Mouse (Mus musculus) megakaryocyte, adult 5-6 weeks (primary cell): Measurements from ENCODE around the gene 1700061G19Rik. TPM values are rescaled to one million over a fixed set of nuclear protein-coding genes. Genes with fewer than 3 reads are reported as not detected.
A peak's percentile ranks its signal among the peaks of the same experiment; 100 is the strongest.

Experiments
- ATAC-seq: 2 replicates; pipeline ENCODE4 v1.8.0; 2016; ENCODE audit warnings: mild to moderate bottlenecking, inconsistent platforms; ENCODE audit not compliant: poor library complexity, severe bottlenecking
- total RNA-seq, 2 experiments: library from RNA; stranded (forward) in 1 of 2; stranded (reverse) in 1 of 2; fragments of 153-499, 151-499 nt in 1 of 2; fragments of 221-1000, 200-1000 nt in 1 of 2; gene quantifications; 2 replicates each; pipeline versions ENCODE4 v1.2.3 to v1.2.4; 2015 to 2017

Gene 1700061G19Rik
- total RNA-seq (2015) (0.32 and 0.40 TPM in 2 replicates), total RNA-seq (2017) (0.07 and 0.53 TPM in 2 replicates)

- peak; percentile 51 for ATAC-seq
These were observed at the start of gene 1700061G19Rik for GRCm38 (mm10) chr17:56874936-56875651. Gene 1700061G19Rik, plus strand, starts transcription at chr17:56875477.

GRCm38 (mm10) chr17:56826718-56827117 is 48.6 kb upstream of the 1700061G19Rik start:
- ATAC-seq: no peak

GRCm38 (mm10) chr17:56829171-56829570 is 46.1 kb upstream of the 1700061G19Rik start:
- no peak for ATAC-seq

DNA sequence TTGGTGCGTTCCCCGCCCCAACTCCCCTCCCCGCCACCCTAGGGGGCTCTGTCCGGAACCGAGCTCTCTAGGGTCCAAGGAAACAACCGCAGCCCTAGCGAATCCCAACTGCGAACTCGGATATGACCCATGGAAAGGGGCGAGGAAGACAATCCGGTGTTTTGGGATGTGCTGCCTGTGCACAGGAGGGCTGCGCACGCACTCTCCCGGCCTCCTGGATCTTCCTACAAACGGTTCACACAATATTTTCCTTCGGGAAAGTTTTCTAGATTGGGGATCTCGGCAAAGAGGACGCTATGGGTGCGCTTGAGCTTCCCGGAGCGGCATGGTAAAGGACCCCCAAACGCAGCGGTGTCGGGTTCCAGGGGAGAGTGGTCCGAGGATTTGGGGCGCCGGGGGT is 45.5 kb upstream of the 1700061G19Rik start:
- ATAC-seq: no peak

DNA sequence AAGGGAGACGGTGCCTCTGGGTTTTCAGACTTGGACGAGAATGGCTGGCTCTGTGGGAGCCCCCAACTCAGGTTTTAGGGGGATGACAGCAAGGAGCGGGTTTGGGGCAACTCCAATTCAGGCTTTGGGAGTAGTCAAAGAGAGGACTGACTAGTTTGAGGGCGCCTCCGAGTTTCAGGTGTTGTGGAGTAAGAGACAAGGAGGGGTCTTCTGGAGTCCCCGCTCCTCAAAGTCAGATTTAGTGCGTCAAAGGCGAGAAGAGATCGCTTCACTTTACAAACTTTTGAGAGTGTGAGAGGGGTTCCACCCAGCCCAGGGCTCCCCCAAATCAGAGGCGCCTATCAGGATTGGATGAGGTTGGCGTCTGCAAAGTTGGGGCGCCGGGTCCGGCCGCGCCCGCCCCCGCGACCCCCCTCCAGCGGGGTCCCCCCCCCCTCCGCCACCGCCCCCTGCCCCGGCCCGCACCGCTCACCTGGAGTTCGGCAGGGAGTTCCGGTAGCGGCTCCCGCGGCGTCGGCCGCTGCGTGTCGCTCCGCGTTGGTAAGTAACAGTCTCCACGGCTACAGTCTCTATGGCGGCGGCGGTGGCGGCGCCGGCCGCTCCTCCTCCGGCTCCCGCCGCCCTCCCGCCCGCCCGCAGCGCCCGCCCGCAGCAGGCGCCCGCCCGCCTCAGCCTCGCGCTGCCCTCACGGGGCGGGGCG is 44.7 kb upstream of the 1700061G19Rik start, which contains the start of gene Rfx2:
TSS of gene Rfx2 (minus strand) at position 603 of the 700 bp plus-strand sequence.
- no peak for ATAC-seq

DNA sequence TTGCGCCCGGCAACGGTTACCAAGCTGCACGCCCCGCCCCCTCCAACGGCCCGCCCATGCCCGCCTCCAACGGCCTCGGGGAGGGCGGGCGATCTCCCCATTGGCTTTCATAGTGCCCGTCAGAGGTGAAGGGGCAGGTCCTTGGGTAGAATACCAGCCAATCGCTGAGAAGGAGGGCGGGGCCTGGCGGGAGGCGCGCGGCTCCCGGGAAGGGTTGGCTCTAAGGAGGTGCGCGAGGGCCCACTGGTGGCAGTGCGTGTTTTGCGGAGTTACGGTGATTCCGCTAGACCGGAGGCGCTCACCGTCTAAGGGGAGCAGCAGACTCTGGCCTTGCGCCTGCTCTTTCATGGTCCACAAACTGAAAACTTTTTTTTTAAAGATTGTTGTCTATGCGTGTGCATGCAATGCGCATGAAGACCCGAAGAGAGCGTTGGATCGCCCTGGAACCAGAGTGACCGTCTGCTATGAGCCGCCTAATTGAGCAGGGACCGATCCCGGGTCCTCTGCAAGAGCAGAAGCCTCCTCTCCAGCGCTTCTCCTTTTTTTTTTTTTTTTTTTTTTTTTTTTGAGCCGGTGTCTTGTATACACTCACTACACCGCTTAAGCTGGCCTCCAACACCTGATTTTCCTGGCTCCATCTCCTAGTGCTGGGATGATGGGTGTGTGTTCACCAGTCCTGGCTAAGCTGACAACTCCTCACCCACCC is 44.0 kb upstream of the 1700061G19Rik start:
- peak; percentile 99 for ATAC-seq

DNA sequence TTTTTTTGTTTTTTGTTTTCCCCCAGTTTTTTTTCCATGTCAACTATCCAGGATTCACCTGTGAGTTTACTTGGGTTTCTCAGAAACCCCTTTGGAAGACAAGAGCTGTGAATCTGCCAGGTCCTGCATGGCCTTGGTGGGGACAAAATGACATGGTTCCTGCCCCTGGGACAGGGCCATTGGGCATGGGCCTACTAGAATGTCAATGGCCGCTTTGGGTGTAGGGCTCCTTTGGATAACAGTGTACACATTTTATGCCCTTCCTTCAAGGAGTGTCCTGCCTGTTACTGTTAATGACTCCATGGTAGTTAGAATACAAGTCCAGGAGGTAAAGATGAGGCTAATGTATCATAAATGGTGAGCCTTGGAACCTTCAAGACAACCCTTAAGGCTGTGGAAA is 42.4 kb upstream of the 1700061G19Rik start:
- ATAC-seq: no peak

- ATAC-seq: no peak
These were observed 41.9 kb upstream of the 1700061G19Rik start for GRCm38 (mm10) chr17:56833381-56833780.

- ATAC-seq: no peak
These were observed 38.9 kb upstream of the 1700061G19Rik start for GRCm38 (mm10) chr17:56836336-56836735.

DNA sequence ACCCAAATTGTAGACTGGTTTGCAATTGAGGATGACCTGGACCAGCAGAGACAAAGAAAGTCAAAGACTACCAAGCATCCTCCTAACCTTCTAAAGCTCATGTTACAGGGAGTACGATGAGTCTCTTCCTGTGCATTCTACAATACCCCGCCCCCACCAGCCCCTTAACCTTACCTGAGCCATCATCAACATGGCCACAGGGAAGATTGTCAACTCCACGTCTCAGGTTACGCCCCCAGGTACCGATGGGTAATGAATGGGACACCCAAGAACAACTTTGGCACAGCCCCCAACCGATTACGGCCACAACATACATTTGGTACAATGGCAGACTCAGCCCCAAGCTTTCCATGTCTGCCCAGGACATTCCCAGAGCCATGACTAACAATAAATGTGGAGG is 34.8 kb upstream of the 1700061G19Rik start:
- no peak for ATAC-seq

- ATAC-seq: peak; percentile 43; the same call in 1 of the 2 replicates
These were observed 33.1 kb upstream of the 1700061G19Rik start for GRCm38 (mm10) chr17:56842173-56842572.

DNA sequence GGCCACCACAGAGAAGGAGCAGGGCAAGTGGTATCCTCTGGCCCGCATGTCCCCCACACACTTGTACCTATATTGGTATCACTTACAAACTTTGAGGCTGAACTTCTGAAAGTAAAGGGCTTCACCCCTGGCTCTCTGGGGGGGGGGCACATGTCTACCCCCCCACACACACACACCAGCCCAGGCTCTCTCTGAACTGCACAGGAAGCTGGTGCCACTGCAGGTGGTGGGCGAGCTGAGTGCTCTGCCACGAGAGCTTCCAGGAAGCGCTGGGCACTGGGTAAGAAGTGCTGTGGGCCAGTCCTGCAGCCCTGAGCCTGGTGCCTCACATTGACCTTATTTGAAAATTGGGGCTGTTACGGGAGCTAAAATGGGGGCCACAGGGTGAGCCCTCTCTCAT is 31.6 kb upstream of the 1700061G19Rik start:
- ATAC-seq: peak; percentile 39

- ATAC-seq: peak; percentile 69
These were observed 26.5 kb upstream of the 1700061G19Rik start for GRCm38 (mm10) chr17:56848785-56849184.

GRCm38 (mm10) chr17:56849710-56850109 is 25.6 kb upstream of the 1700061G19Rik start:
- no peak for ATAC-seq

GRCm38 (mm10) chr17:56851167-56851566 is 24.1 kb upstream of the 1700061G19Rik start:
- ATAC-seq: no peak

DNA sequence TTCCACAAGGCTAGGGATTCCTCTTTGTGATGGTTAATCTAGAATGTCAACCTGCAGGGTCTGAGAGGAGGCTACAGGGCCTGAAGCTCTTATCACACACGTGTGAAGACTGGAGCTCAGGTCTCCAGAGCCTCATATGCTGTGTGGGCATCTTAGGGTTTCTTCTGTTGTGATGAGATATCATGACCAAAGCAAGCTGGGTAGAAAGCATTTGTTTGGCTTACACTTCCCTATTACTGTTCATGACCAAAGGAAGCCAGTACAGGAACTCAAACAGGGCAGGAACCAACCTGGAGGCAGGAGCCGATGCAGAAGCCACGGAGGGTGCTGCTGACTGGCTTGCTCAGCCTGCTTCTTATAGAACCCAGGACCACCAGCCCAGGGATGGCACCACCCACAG is 19.9 kb upstream of the 1700061G19Rik start:
- peak; percentile 39 for ATAC-seq

DNA sequence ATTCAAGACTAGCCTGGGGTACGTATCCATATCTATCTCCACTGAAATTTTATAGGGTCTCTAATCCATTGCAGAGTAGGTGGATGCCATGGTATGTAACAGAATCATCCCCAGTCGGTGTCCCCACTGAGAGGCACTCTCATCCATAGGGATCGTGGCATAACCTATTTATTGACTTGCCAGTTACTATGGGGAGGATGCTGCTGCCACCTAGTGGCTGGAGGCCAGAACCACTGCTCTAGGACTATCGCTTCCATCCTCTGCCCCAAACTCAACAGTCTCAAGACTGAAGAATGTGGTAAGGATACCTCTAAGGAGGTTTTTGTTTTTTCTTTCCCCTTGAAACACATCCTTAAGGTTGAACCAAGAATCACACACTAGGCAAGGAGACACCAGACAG is 17.1 kb upstream of the 1700061G19Rik start:
- peak; percentile 68 for ATAC-seq

- peak; percentile 58 for ATAC-seq
These were observed 16.4 kb upstream of the 1700061G19Rik start for GRCm38 (mm10) chr17:56858922-56859321.

- ATAC-seq: peak; percentile 75
These were observed 14.1 kb upstream of the 1700061G19Rik start for GRCm38 (mm10) chr17:56861197-56861596.

DNA sequence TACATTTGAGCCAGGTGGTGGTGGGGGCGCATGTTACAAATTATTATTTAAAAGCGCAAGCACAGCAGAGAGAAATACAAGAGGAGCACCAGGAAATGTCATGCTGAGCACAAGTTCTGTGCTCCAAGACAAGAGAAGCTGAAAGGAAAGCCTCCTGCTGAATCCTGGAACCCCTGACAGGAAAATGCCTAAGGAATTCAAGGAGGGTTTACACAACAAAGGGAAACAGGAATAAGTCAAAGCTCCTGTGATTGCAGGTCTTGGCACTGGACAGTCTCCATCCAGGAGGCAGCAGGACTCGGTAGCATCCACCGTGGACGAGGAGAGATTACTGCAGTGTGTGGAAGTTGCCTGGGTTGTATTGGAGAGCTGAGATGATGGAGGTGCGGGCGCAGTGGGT is 9.2 kb upstream of the 1700061G19Rik start:
- no peak for ATAC-seq

- ATAC-seq: no peak
These were observed 5.7 kb upstream of the 1700061G19Rik start for GRCm38 (mm10) chr17:56869481-56869977.
